Mouse (Mus musculus) liver, postnatal 0 days (tissue): ENCODE measurements around the gene Ccdc158. TPM values are rescaled to one million over a fixed set of nuclear protein-coding genes. Genes with fewer than 3 reads are reported as not detected.

Experiments
- ATAC-seq: fragments of 200-750 bp; cut with Nextera tagmentation; 2 replicates; pipeline ENCODE4 v1.8.0; 2017; ENCODE audit warnings: mild to moderate bottlenecking, moderate library complexity
- DNase-seq: peaks from one replicate; pipeline ENCODE4 v3.0.0-alpha.2; 2016
- H3K27ac ChIP-seq: fragments of 300-500 bp; sonication (generic); 2 replicates; pipeline ENCODE4 v1.5.1; 2014; ENCODE audit warnings: antibody characterized with exemption, moderate library complexity, mild to moderate bottlenecking, low read depth
- H3K27me3 ChIP-seq: fragments of 300-500 bp; sonication (generic); 2 replicates; pipeline ENCODE4 v1.6.1; 2014; ENCODE audit warnings: low read length, control low read depth, mixed read lengths; ENCODE audit not compliant: insufficient read depth
- H3K36me3 ChIP-seq: fragments of 300-500 bp; sonication (generic); replicated peaks from 2 replicates; pipeline ENCODE4 v1.6.1; 2014; ENCODE audit warnings: mild to moderate bottlenecking, control low read depth, low read length, moderate library complexity, mixed read lengths; ENCODE audit not compliant: insufficient read depth
- H3K4me1 ChIP-seq: fragments of 300-500 bp; sonication (generic); 2 replicates; pipeline ENCODE4 v1.6.1; 2014; ENCODE audit warnings: antibody characterized with exemption, mild to moderate bottlenecking, control low read depth; ENCODE audit not compliant: insufficient read depth
- H3K4me2 ChIP-seq: fragments of 300-500 bp; sonication (generic); 2 replicates; pipeline ENCODE4 v1.6.1; 2014; ENCODE audit warnings: low read depth, mild to moderate bottlenecking, low read length, moderate library complexity, mixed read lengths
- H3K4me3 ChIP-seq: fragments of 300-500 bp; sonication (generic); 2 replicates; pipeline ENCODE4 v1.5.1; 2014; ENCODE audit warnings: low read depth, low read length
- H3K9ac ChIP-seq: fragments of 300-500 bp; sonication (generic); replicated peaks from 2 replicates; pipeline ENCODE4 v1.6.1; 2014; ENCODE audit warnings: mild to moderate bottlenecking, moderate library complexity
- H3K9me3 ChIP-seq: fragments of 300-500 bp; sonication (generic); 2 replicates; pipeline ENCODE4 v1.6.1; 2016; ENCODE audit warnings: mild to moderate bottlenecking, control low read depth, low read length, mixed read lengths
- CTCF ChIP-seq: sonication (generic); IDR thresholded peaks from 2 replicates; pipeline ENCODE4 v1.5.1; 2016; ENCODE audit warnings: antibody characterized with exemption, low read depth
- EP300 ChIP-seq: IDR thresholded peaks from 2 replicates; pipeline ENCODE4 v1.6.1; 2016; ENCODE audit warnings: antibody characterized with exemption, low read depth, mild to moderate bottlenecking
- WGBS: fragments of 180-500 bp; shearing (Covaris S2); extraction: QIAGEN DNeasy Blood & Tissue Kit; methylation state at CpG from one replicate; pipeline ENCODE4 v1.1.7; 2014; ENCODE audit not compliant: insufficient replicate concordance; 5-methylcytosine and 5-hydroxymethylcytosine counted together
- polyA plus RNA-seq: library from polyadenylated mRNA; unstranded; fragments of >200 nt; fragmentation: Nextera tagmentation; extraction: Ambion mirVana; gene quantifications from 2 replicates; pipeline ENCODE4 v1.2.1, GENCODE M21; 2015

Ccdc158 gene
- polyA plus RNA-seq, 1 experiment from 2014 or later: 0.23 TPM

DNA sequence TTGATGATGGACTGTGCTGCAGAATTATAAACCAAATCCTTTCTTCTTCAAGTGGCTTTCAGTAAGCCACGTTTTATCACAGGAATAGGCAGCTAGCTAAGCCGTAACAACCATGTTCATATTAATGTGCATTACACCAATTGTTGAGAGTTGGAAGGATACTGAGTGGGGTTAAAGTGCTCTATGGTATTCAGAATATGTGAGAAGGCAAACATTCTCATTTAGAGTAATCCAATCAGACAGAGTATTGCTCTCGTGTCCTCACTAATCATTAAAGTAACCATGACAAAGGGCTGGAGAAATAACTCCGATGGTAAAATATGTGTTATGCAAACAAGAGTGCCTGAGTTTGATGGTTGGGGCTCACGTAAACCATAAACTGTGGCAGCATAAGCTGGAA, 53.2 kb downstream of the Ccdc158 start:
- Histone ChIP-seq H3K4me1 (no peaks in the 10 kb centered on the region), H3K27me3 (no peaks in the 10 kb centered on the region), H3K27ac (no peak overlapping the region), H3K36me3 (no peaks in the 10 kb centered on the region), H3K4me2 (no peak overlapping the region), H3K9ac (no peak overlapping the region), H3K4me3 (no peak overlapping the region), H3K9me3 (no peaks in the 10 kb centered on the region)
- ATAC-seq (no peak), DNase-seq (no peak)
- no peak for TF ChIP-seq CTCF
- no peak for TF ChIP-seq EP300
- WGBS: 75% methylated on average over 5 of the region's 5 CpGs

DNA sequence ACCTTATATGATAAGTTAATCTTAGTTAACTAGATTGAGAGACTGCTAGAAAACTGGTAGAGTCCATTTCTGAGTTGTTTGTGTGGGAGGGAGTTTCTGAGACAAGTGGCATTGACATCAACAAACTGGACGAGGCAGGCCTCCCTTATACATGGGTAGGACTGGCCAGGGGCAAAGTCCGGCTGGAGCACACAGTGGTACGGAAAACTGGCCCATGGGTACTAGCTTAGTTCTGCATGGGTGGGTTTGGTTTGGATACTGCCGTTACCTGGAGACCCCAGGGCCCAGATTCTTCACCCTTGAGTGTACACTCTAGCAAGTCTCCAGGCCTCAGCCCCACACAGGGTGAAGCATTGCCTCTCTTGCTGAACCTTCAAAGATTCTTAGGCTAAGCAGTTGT, 62.3 kb downstream of the Ccdc158 start:
- 80% methylated on average over 4 of the region's 4 CpGs for whole genome bisulfite sequencing
- no peaks in the 10 kb centered on the region for H3K27me3 ChIP-seq
- TF ChIP-seq EP300 (no peak), CTCF (no peak)
- H3K9ac ChIP-seq: no peak overlapping the region
- H3K4me3 ChIP-seq: no peak overlapping the region
- no peak for DNase-seq
- no peaks in the 10 kb centered on the region for H3K36me3 ChIP-seq
- no peak overlapping the region for H3K4me2 ChIP-seq
- H3K27ac ChIP-seq: no peak overlapping the region
- ATAC-seq: no peak
- no peaks in the 10 kb centered on the region for H3K9me3 ChIP-seq
- H3K4me1 ChIP-seq: peaks cover 3% of the 10 kb centered on the region; the same call in 1 of the 2 replicates

DNA sequence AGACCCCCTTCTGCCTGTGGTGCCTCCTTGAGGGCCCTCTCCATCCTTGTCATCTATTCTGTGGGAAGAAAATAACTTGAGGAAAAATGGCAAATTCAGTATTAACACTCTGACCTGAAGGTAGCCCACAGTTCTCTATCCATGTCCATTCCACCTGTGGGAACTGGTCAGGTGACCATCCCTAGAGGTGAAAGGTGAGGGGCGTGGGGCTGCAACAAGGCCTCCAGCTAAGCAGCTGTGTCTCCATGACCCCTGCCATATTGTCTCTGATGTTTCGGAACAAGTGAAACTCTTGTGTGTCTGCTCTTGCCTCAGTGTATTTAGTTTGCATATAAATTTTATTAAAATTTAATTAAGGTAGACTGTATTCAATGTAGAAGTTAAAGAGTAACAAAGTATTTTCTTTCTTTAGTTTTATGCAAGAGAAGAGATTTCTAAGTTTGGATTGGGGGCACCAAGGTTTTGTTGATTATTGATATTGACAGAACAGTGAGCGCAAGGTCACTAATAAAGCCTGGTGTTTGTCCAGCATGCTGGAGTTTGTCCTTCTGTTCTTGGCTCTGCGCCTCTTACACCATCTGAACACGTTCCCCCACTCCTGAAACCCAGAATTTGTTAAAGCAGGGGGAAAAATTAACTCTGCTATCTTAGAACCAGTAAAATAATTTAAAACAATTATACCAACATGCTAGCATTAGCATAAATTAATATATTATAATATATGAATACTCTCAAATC, 67.4 kb downstream of the Ccdc158 start:
- H3K4me1 ChIP-seq: peaks cover 11% of the 10 kb centered on the region
- no peaks in the 10 kb centered on the region for H3K36me3 ChIP-seq
- peak; percentile 78 for ATAC-seq
- WGBS: 54% methylated on average over 5 of the region's 5 CpGs
- no peaks in the 10 kb centered on the region for H3K9me3 ChIP-seq
- 0 out of 2 replicates have a peak, but pooled peaks cover 2% of the 10 kb centered on the region for H3K27me3 ChIP-seq
- H3K9ac ChIP-seq: no peak overlapping the region
- H3K4me2 ChIP-seq: no peak overlapping the region
- no peak overlapping the region for H3K4me3 ChIP-seq
- peak overlapping the region; percentile 82 for H3K27ac ChIP-seq
- TF ChIP-seq EP300: peak; percentile 43; the same call in 1 of the 2 replicates
- TF ChIP-seq CTCF: no peak
- no peak for DNase-seq

DNA sequence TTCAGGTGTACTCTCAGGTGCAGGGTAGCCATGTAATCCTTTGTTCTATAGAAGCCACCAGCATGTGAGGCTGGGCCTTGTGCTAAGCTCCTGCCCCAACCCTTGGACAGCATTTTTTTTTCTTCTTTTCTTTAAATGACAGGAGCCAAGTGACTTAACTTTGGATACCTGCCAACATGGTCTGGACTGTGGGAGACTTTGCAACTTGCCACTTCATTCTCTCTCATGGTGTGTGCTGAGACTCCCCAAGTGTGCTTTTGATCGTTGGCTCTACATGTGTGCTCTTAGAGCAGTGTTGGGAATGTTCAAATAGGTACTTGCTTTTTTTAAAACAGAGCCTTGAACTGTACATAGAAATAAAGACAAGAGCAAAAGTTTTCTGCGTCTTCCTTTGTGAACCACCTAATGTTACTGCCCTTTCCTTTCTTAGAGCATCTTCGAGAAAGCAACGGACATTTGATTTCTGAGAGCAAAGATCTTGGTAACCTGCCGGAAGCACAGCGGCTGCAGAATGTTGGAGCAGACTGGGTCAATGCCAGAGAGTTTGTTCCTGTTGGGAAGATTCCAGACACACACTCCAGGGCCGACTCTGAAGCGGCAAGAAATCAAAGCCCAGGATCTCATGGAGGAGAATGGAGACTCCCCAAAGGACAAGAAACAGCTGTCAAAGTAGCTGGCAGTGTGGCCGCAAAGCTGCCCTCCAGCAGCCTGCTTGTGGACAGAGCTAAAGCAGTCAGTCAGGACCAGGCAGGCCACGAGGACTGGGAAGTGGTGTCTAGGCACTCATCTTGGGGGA, 70.4 kb downstream of the Ccdc158 start:
- Histone ChIP-seq H3K4me2 (peak overlapping the region; percentile 83), H3K36me3 (no peaks in the 10 kb centered on the region), H3K9ac (peak overlapping the region; percentile 75), H3K27ac (peak overlapping the region; percentile 63), H3K27me3 (0 out of 2 replicates have a peak, but pooled peaks cover 2% of the 10 kb centered on the region), H3K4me1 (peaks cover 11% of the 10 kb centered on the region), H3K4me3 (peak overlapping the region; percentile 56; the same call in 1 of the 2 replicates), H3K9me3 (no peaks in the 10 kb centered on the region)
- WGBS: 62% methylated on average over 10 of the region's 10 CpGs
- TF ChIP-seq EP300: no peak
- TF ChIP-seq CTCF: no peak
- no peak for DNase-seq
- ATAC-seq: no peak

DNA sequence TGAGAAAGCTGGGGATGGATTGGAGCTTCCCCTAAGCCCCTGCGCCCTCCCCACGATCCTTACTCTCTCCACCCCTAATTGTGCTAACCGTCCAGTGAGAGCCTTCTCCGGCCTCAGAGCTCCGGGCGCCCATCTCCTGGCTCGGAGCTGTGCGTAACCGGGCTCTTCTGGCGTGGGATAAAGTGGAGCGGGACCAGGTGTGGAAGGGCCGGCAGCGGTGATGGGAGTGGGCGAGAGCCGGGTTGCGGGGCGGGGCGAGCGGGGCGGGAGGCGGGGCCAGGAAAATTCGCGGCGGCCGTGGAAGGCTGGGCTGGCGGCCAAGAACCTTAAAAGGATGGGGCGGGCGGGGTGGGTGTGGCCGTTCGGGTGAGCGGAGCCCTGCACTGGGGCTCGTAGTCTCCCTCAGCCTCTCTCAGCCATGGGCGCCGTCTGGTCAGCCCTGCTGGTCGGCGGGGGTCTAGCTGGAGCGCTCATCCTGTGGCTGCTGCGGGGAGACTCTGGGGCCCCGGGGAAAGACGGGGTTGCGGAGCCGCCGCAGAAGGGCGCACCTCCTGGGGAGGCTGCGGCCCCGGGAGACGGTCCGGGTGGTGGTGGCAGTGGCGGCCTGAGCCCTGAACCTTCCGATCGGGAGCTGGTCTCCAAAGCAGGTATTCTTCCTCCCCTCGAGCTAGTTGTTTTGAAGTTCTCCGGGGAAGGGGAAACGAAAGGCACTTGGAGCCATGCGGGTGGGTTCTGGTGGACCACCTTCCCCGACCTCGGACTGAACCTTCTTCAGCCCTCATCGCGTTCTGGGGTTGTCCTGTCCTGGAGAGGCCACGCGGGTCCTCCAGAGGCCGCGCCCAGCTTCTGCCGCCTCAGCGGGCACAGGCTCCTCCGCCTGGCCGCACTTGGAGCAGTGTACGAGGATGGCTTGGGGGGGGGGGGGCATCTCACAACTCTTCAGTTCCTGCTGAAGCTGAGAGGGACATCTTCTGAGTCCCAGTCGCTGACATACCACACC, 72.1 kb downstream of the Ccdc158 start, which contains the start of gene Stbd1:
Gene Stbd1, plus strand, starts transcription at position 351 of the 1,000 bp plus-strand sequence.
- H3K4me2 ChIP-seq: peak within 1 kb of the TSS; percentile 83
- H3K4me3 ChIP-seq: peak within 1 kb of the TSS; percentile 56
- DNase-seq (peak; percentile 75), ATAC-seq (peak; percentile 81)
- H3K27ac ChIP-seq: peak within 1 kb of the TSS; percentile 63
- peak within 1 kb of the TSS; percentile 75 for H3K9ac ChIP-seq
- H3K4me1 ChIP-seq: peaks cover 8% of the 10 kb centered on the region
- H3K36me3 ChIP-seq: no peaks in the 10 kb centered on the region
- TF ChIP-seq CTCF: no peak
- TF ChIP-seq EP300: no peak
- H3K9me3 ChIP-seq: no peaks in the 10 kb centered on the region
- H3K27me3 ChIP-seq: 0 out of 2 replicates have a peak, but pooled peaks cover 2% of the 10 kb centered on the region
- WGBS: under 1% methylated on average over 64 of the region's 69 CpGs
